Mouse (Mus musculus): ENCODE measurements at regions not wholly inside any gene's neighbourhood (a gene's known extent, or its start where the extent isn't known, plus 50 kb on each side); places are given as distances from the start of the nearest gene placed in this dataset.

DNA sequence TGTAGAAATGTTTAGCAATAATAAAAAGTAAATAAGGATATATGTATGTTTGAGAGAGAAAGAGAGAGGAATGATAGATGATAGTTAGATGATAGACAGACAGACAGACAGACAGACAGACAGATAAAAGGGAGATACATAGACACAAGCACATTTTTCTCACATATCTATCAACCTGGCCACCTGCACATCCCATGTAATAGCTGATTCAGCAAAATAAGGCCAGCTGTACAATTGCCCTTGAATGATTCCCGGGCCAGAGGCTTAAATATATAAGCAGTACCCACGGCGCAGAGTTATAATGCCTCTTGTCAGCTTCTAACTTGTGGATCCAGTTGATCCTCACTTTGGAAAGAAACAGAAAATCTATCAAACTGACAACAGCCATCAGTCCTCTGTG, 178.5 kb downstream of the Tmem114 start:
- no peaks in the 10 kb centered on the region for H3K4me1 ChIP-seq (ENCODE audit: control insufficient read depth, insufficient read depth, low read length)
- no peak overlapping the region for H3K27ac ChIP-seq (replicated peaks; ENCODE audit: insufficient read depth, low read depth, low read length)
- H3K79me2 ChIP-seq (ENCODE audit: control insufficient read depth, insufficient read depth, low read length) = no peaks in the 10 kb centered on the region
- 88% methylated on average over 3 of the region's 3 CpGs for WGBS
- no peaks in the 10 kb centered on the region for H3K27me3 ChIP-seq (ENCODE audit: control insufficient read depth, insufficient read depth, low read length)
- no peak overlapping the region for H3K9ac ChIP-seq (ENCODE audit: low read depth, low read length)
- H3K4me3 ChIP-seq (ENCODE audit: insufficient read depth, low read depth, low read length) = no peak overlapping the region
- no peaks in the 10 kb centered on the region for H3K36me3 ChIP-seq (ENCODE audit: control insufficient read depth, insufficient read depth, low read length)
- TF ChIP-seq CTCF (IDR thresholded peaks at IDR 0.05; ENCODE audit: low read depth, low read length) (no peak), POLR2A (IDR thresholded peaks at IDR 0.05; ENCODE audit: extremely low read depth, insufficient read depth, low read length) (no peak)
- DNase-seq (ENCODE audit: extremely low read depth, low read depth, low spot score) = no peak

DNA sequence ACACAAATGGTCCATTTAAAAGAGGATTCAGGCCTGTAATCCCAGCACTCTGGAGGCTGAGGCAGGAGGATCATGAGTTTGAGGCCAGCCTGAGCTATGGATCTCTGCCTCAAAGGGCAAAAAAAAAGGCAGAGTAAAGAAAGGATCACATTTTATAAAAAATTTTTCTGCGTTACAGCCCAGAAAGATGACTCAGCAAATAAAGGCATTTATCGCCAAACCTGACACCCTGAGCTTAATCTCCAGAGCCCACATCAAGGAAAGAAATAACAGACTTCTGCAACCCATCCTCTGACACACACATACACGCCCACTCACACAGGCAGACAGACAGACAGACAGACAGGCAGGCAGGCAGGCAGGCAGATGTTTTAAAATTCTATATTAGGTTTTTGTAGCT, 179.3 kb downstream of the Tmem114 start:
- no peak overlapping the region for H3K4me3 ChIP-seq (ENCODE audit: insufficient read depth, low read depth, low read length)
- no peak for TF ChIP-seq CTCF (IDR thresholded peaks at IDR 0.05; ENCODE audit: low read depth, low read length)
- TF ChIP-seq POLR2A (IDR thresholded peaks at IDR 0.05; ENCODE audit: extremely low read depth, insufficient read depth, low read length) = no peak
- H3K4me1 ChIP-seq (ENCODE audit: control insufficient read depth, insufficient read depth, low read length) = no peaks in the 10 kb centered on the region
- no peak overlapping the region for H3K9ac ChIP-seq (ENCODE audit: low read depth, low read length)
- no peaks in the 10 kb centered on the region for H3K79me2 ChIP-seq (ENCODE audit: control insufficient read depth, insufficient read depth, low read length)
- H3K36me3 ChIP-seq (ENCODE audit: control insufficient read depth, insufficient read depth, low read length) = no peaks in the 10 kb centered on the region
- no peaks in the 10 kb centered on the region for H3K27me3 ChIP-seq (ENCODE audit: control insufficient read depth, insufficient read depth, low read length)
- no peak overlapping the region for H3K27ac ChIP-seq (replicated peaks; ENCODE audit: insufficient read depth, low read depth, low read length)
- WGBS = 79% methylated on average over 3 of the region's 3 CpGs
- DNase-seq (ENCODE audit: extremely low read depth, low read depth, low spot score) = no peak

DNA sequence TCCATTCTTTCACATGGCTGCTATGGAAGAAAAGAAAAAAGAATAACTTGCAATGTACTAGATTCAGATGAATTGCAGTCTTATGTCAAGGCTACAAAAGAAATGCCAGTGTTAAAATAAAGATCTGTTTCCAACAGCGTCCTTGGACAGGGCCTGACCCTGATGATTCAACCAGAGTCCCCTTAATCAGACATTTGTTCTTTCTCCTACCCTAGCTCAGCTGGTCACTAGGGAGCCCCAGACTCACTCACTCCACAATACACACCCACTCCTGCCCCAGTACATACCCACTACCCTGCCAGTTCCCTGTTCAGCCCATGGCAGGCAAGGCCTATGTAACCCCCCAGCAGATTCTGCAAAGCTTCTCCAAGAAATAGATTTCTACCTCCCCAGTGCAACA, 190.6 kb downstream of the Tmem114 start:
- Histone ChIP-seq H3K27ac (replicated peaks; ENCODE audit: insufficient read depth, low read depth, low read length) (no peak overlapping the region), H3K79me2 (ENCODE audit: control insufficient read depth, insufficient read depth, low read length) (no peaks in the 10 kb centered on the region), H3K4me3 (ENCODE audit: insufficient read depth, low read depth, low read length) (no peak overlapping the region), H3K36me3 (ENCODE audit: control insufficient read depth, insufficient read depth, low read length) (no peaks in the 10 kb centered on the region), H3K4me1 (ENCODE audit: control insufficient read depth, insufficient read depth, low read length) (no peaks in the 10 kb centered on the region), H3K27me3 (ENCODE audit: control insufficient read depth, insufficient read depth, low read length) (no peaks in the 10 kb centered on the region), H3K9ac (ENCODE audit: low read depth, low read length) (no peak overlapping the region)
- 81% methylated on average over 1 of the region's 1 CpGs for WGBS
- TF ChIP-seq POLR2A (IDR thresholded peaks at IDR 0.05; ENCODE audit: extremely low read depth, insufficient read depth, low read length) (no peak), CTCF (IDR thresholded peaks at IDR 0.05; ENCODE audit: low read depth, low read length) (no peak)
- no peak for DNase-seq (ENCODE audit: extremely low read depth, low read depth, low spot score)

DNA sequence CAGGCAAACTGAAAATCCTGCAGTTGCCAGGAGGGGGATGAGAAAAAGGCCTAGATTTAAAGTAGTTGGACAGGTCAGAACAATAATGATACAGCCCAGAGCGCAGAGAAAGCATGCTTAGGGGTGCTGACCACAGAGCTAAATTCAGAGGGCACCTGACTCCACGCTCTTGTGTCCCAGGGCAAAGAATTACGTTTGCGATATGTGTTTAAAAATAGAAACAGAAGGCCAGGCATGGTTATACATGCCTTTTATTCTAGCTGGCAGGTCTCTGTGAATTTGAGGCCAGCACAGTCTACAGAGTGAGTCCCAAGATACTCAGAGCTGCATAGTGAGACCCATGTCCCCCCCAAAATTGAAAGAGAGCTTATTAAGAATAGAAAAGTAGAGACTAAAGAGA, 192.9 kb downstream of the Tmem114 start:
- WGBS = 80% methylated on average over 4 of the region's 4 CpGs
- H3K27ac ChIP-seq (replicated peaks; ENCODE audit: insufficient read depth, low read depth, low read length) = no peak overlapping the region
- no peaks in the 10 kb centered on the region for H3K27me3 ChIP-seq (ENCODE audit: control insufficient read depth, insufficient read depth, low read length)
- H3K9ac ChIP-seq (ENCODE audit: low read depth, low read length) = no peak overlapping the region
- TF ChIP-seq POLR2A (IDR thresholded peaks at IDR 0.05; ENCODE audit: extremely low read depth, insufficient read depth, low read length) = no peak
- TF ChIP-seq CTCF (IDR thresholded peaks at IDR 0.05; ENCODE audit: low read depth, low read length) = no peak
- H3K4me3 ChIP-seq (ENCODE audit: insufficient read depth, low read depth, low read length) = no peak overlapping the region
- no peaks in the 10 kb centered on the region for H3K36me3 ChIP-seq (ENCODE audit: control insufficient read depth, insufficient read depth, low read length)
- H3K4me1 ChIP-seq (ENCODE audit: control insufficient read depth, insufficient read depth, low read length) = no peaks in the 10 kb centered on the region
- no peaks in the 10 kb centered on the region for H3K79me2 ChIP-seq (ENCODE audit: control insufficient read depth, insufficient read depth, low read length)
- no peak for DNase-seq (ENCODE audit: extremely low read depth, low read depth, low spot score)

DNA sequence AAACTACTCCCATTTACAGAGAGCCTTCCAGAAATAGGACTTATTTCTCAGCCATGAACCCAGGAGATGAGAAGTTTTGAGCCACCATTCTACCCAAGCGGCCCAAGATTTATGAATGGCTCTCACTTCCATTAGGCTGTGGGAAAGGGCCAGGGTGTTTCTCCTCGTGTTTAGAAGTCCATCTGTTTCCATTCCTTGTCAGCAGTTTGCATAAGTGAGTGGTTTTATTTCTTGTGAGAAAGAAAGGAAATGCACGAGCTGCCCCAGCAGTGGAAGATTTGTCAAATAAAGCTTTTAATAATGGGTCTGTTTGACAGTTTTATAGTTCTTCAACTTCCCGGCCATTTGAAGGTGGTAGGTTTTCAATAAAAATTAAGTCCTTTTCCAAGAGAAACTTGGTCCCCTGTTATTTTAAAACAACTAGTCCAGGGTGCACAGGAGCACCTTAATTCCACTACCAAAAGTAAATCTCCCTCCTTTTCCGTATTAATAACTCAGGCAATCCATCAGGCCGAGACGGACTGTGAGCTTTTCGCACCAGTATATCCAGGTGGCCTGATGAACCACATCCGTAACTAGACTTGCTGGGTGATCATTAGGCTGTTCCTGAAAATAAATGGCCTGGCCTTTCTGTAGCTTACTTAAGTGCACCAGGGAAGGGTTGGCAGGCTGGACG, 201.2 kb downstream of the Tmem114 start:
- no peak for DNase-seq (ENCODE audit: extremely low read depth, low read depth, low spot score)
- H3K36me3 ChIP-seq (ENCODE audit: control insufficient read depth, insufficient read depth, low read length) = no peaks in the 10 kb centered on the region
- no peaks in the 10 kb centered on the region for H3K27me3 ChIP-seq (ENCODE audit: control insufficient read depth, insufficient read depth, low read length)
- H3K4me3 ChIP-seq (ENCODE audit: insufficient read depth, low read depth, low read length) = no peak overlapping the region
- no peak for TF ChIP-seq CTCF (IDR thresholded peaks at IDR 0.05; ENCODE audit: low read depth, low read length)
- TF ChIP-seq POLR2A (IDR thresholded peaks at IDR 0.05; ENCODE audit: extremely low read depth, insufficient read depth, low read length) = no peak
- H3K79me2 ChIP-seq (ENCODE audit: control insufficient read depth, insufficient read depth, low read length) = no peaks in the 10 kb centered on the region
- WGBS = 82% methylated on average over 10 of the region's 10 CpGs
- no peak overlapping the region for H3K27ac ChIP-seq (replicated peaks; ENCODE audit: insufficient read depth, low read depth, low read length)
- H3K9ac ChIP-seq (ENCODE audit: low read depth, low read length) = no peak overlapping the region
- H3K4me1 ChIP-seq (ENCODE audit: control insufficient read depth, insufficient read depth, low read length) = no peaks in the 10 kb centered on the region

Measured in liver, adult 2 months (tissue).